Mouse (Mus musculus) layer of hippocampus, postnatal 36 days (tissue): ENCODE measurements around the gene F12. TPM values are rescaled to one million over a fixed set of nuclear protein-coding genes. Genes with fewer than 3 reads are reported as not detected.

ENCODE experiments used
- DNase-seq, 2 experiments: peaks; one replicate each; pipeline ENCODE4 v3.0.0; 2022
- microRNA-seq, 2 experiments: library from miRNA; unstranded; fragments of <30 nt; microRNA quantifications; one replicate each; pipeline ENCODE4 v1.2.0; 2021
- total RNA-seq, 2 experiments: library from RNA; stranded (reverse); gene quantifications; 2 replicates each; pipeline ENCODE4 v1.2.3; 2021

The F12 gene
- total RNA-seq, 2 experiments from 2014 or later = 0.32 to 0.71 TPM

- DNase-seq = peak in 1 of 2 experiments; percentile 39
These were observed 55.4 kb downstream of the F12 start for GRCm38 (mm10) chr13:55371007-55371681.

- DNase-seq = no peak
These were observed 56.4 kb downstream of the F12 start for GRCm38 (mm10) chr13:55370234-55370633.

GRCm38 (mm10) chr13:55369531-55370114 is 57.0 kb downstream of the F12 start, which contains the start of gene Rgs14:
Gene Rgs14 (plus strand): TSS chr13:55369732.
- peak in 1 of 2 experiments; percentile 37 for DNase-seq

- DNase-seq = no peak
These were observed 58.2 kb downstream of the F12 start for GRCm38 (mm10) chr13:55368401-55368800.

Small RNA genes lying within 50 kb of the gene (microRNA-seq; reads per million reads assigned to microRNA genes)
- gene Mir6943 = 3.3 to 4.4 reads per million in 2 experiments

Other genes with a start within 250 kb of the F12 start
- gene Nsd1, start 217.0 kb downstream of the F12 start, total RNA-seq = 100 to 1,000 TPM; 124 to 131 TPM
- 100 to 1,000 TPM; 140 to 157 TPM for gene Prelid1, start 106.3 kb downstream of the F12 start, total RNA-seq
- gene Rab24, start 104.8 kb downstream of the F12 start, total RNA-seq = 10 to 100 TPM; 78.8 to 84.3 TPM
- gene Mxd3, start 97.0 kb downstream of the F12 start, total RNA-seq = 1 to 10 TPM in 1 of 2 experiments, under 1 TPM in 1; 0.87 to 1.4 TPM
- gene Lman2, start 64.0 kb downstream of the F12 start, total RNA-seq = 10 to 100 TPM; 58.3 to 70.5 TPM
- 100 to 1,000 TPM in 1 of 2 experiments, 10 to 100 TPM in 1; 95.2 to 110 TPM for gene Rgs14, start 57.1 kb downstream of the F12 start, total RNA-seq
- gene Slc34a1, start 28.6 kb downstream of the F12 start, total RNA-seq = not detected
- gene Pfn3, start 11.6 kb downstream of the F12 start, total RNA-seq = not detected
- 10 to 100 TPM; 67.7 to 71.1 TPM for gene Grk6, start 18.3 kb upstream of the F12 start, total RNA-seq
- gene Prr7, start 37.5 kb upstream of the F12 start, total RNA-seq = 10 to 100 TPM; 86.1 to 86.6 TPM
- gene Dbn1, start 61.3 kb upstream of the F12 start, total RNA-seq = 100 to 1,000 TPM; 388 to 393 TPM
- 10 to 100 TPM; 89.6 to 94.1 TPM for gene Pdlim7, start 86.9 kb upstream of the F12 start, total RNA-seq
- gene Dok3, start 102.5 kb upstream of the F12 start, total RNA-seq = 10 to 100 TPM; 17.0 to 20.6 TPM
- gene Ddx41, start 109.9 kb upstream of the F12 start, total RNA-seq = 10 to 100 TPM; 59.4 to 60.2 TPM
- gene Fam193b, start 144.3 kb upstream of the F12 start, total RNA-seq = 10 to 100 TPM; 88.6 to 96.2 TPM
- gene Tmed9, start 146.9 kb upstream of the F12 start, total RNA-seq = 100 to 1,000 TPM; 141 to 143 TPM
- gene B4galt7, start 173.1 kb upstream of the F12 start, total RNA-seq = 10 to 100 TPM; 23.6 to 25.0 TPM
- gene Caml, start 196.2 kb upstream of the F12 start, total RNA-seq = 10 to 100 TPM; 44.2 to 47.9 TPM
- 10 to 100 TPM; 47.4 to 52.6 TPM for gene Ddx46, start 208.2 kb upstream of the F12 start, total RNA-seq